Mouse (Mus musculus) liver, embryonic 14.5 days (tissue): ENCODE data around the gene Nme7.

Experiments used
- CTCF ChIP-seq: IDR thresholded peaks from 2 replicates; pipeline ENCODE4 v1.5.1; 2016; ENCODE audit warnings: antibody characterized with exemption, low read depth, control low read depth
- EP300 ChIP-seq: IDR thresholded peaks from 2 replicates; pipeline ENCODE4 v1.6.1; 2016; ENCODE audit warnings: antibody characterized with exemption, low read depth

GRCm38 (mm10) chr1:164460921-164461697 lies 157.2 kb downstream of the Nme7 start:
- TF ChIP-seq EP300 (no peak), CTCF (no peak)
